Mouse (Mus musculus): ENCODE results near the gene Git2. TPM values are rescaled to one million over a fixed set of nuclear protein-coding genes. Genes with fewer than 3 reads are reported as not detected.

Git2 gene
- total RNA-seq (2021): 10 to 100 TPM; 17.3 to 20.1 TPM
- long read RNA-seq, experiment 1, partial matches to known transcripts: 3 of 12 reads
- long read RNA-seq, experiment 1, other reads (novel, unspliced or antisense): 8 of 12 reads
- long read RNA-seq, experiment 2, full-length matches to known transcripts: 1 of 6 reads
- long read RNA-seq, experiment 2, partial matches to known transcripts: 3 of 6 reads
- long read RNA-seq, experiment 2, other reads (novel, unspliced or antisense): 2 of 6 reads

- TF ChIP-seq CTCF (IDR thresholded peaks at IDR 0.05): no peak
- Histone ChIP-seq H3K4me3 (peak within 1 kb of the TSS; percentile 99), H3K27ac (peak within 1 kb of the TSS; percentile 99)
- intact Hi-C loops (cut with DNase I): loop anchor here (2.0 kb wide), 1 partner anchor 69 kb away; the partner anchor contains the start of gene Tchp
- DNase-seq: no peak
These were observed at the start of gene Git2 for GRCm38 (mm10) chr5:114775056-114775979. Gene Git2, minus strand, starts transcription at chr5:114775517.

- no peak for DNase-seq
- Histone ChIP-seq H3K27ac (no peak overlapping the region), H3K4me3 (peak overlapping the region; percentile 2; the same call in 1 of the 2 replicates)
- TF ChIP-seq CTCF (IDR thresholded peaks at IDR 0.05): peak; percentile 81
- intact Hi-C loops (cut with DNase I): no loop called here
These were observed 48.9 kb upstream of the Git2 start for GRCm38 (mm10) chr5:114824197-114824596.

- DNase-seq: peak; percentile 70
- Histone ChIP-seq H3K4me3 (peak within 1 kb of the TSS; percentile 72), H3K27ac (peak within 1 kb of the TSS; percentile 20; the same call in 1 of the 2 replicates)
- intact Hi-C loops (cut with DNase I): no loop called here
- no peak for TF ChIP-seq CTCF (IDR thresholded peaks at IDR 0.05)
These were observed 47.7 kb upstream of the Git2 start, which contains the start of gene 1500011B03Rik for GRCm38 (mm10) chr5:114822796-114823688. Gene 1500011B03Rik, minus strand, starts transcription at chr5:114823468.

- DNase-seq: no peak
- H3K27ac ChIP-seq: no peak overlapping the region
- intact Hi-C loops (cut with DNase I): no loop called here
- H3K4me3 ChIP-seq: no peak overlapping the region
- TF ChIP-seq CTCF (IDR thresholded peaks at IDR 0.05): no peak
These were observed 42.8 kb upstream of the Git2 start for GRCm38 (mm10) chr5:114818124-114818523.

- no peak for TF ChIP-seq CTCF (IDR thresholded peaks at IDR 0.05)
- no peak overlapping the region for H3K4me3 ChIP-seq
- no peak for DNase-seq
- no peak overlapping the region for H3K27ac ChIP-seq
- intact Hi-C loops (cut with DNase I): no loop called here
These were observed 41.3 kb upstream of the Git2 start for GRCm38 (mm10) chr5:114816599-114816998.

- intact Hi-C loops (cut with DNase I): no loop called here
- no peak for TF ChIP-seq CTCF (IDR thresholded peaks at IDR 0.05)
- Histone ChIP-seq H3K27ac (peak overlapping the region; percentile 75), H3K4me3 (peak overlapping the region; percentile 88)
- DNase-seq: peak; percentile 89
These were observed 38.3 kb upstream of the Git2 start for GRCm38 (mm10) chr5:114813525-114814181.

GRCm38 (mm10) chr5:114809826-114810225 is 34.5 kb upstream of the Git2 start:
- intact Hi-C loops (cut with DNase I): loop anchor here (5.0 kb wide), 1 partner anchor 38 kb away; the partner anchor contains the start of gene Ankrd13a
- DNase-seq: no peak
- Histone ChIP-seq H3K4me3 (no peak overlapping the region), H3K27ac (no peak overlapping the region)
- TF ChIP-seq CTCF (IDR thresholded peaks at IDR 0.05): no peak

- H3K27ac ChIP-seq: no peak overlapping the region
These were observed 34.0 kb upstream of the Git2 start for GRCm38 (mm10) chr5:114809181-114809756.

GRCm38 (mm10) chr5:114808385-114808784 is 33.1 kb upstream of the Git2 start:
- DNase-seq: no peak
- Histone ChIP-seq H3K27ac (no peak overlapping the region), H3K4me3 (no peak overlapping the region)
- intact Hi-C loops (cut with DNase I): loop anchor here (5.0 kb wide), 1 partner anchor 36 kb away; the partner anchor contains the start of gene Ankrd13a
- TF ChIP-seq CTCF (IDR thresholded peaks at IDR 0.05): no peak

More at GRCm38 (mm10) chr5:114809181-114809756, 34.0 kb upstream of the Git2 start:
- H3K4me3 ChIP-seq: no peak overlapping the region
- DNase-seq: no peak
- TF ChIP-seq CTCF (IDR thresholded peaks at IDR 0.05): no peak
- intact Hi-C loops (cut with DNase I): loop anchor here (5.0 kb wide), 1 partner anchor 37 kb away; the partner anchor contains the start of gene Ankrd13a

- no peak for DNase-seq
- Histone ChIP-seq H3K27ac (no peak overlapping the region), H3K4me3 (no peak overlapping the region)
- intact Hi-C loops (cut with DNase I): loop anchor here (5.0 kb wide), 1 partner anchor 36 kb away; the partner anchor contains the start of gene Ankrd13a
- no peak for TF ChIP-seq CTCF (IDR thresholded peaks at IDR 0.05)
These were observed 32.6 kb upstream of the Git2 start for GRCm38 (mm10) chr5:114807893-114808292.

- no peak for TF ChIP-seq CTCF (IDR thresholded peaks at IDR 0.05)
- Histone ChIP-seq H3K27ac (no peak overlapping the region), H3K4me3 (no peak overlapping the region)
- DNase-seq: no peak
- intact Hi-C loops (cut with DNase I): loop anchor here (5.0 kb wide), 1 partner anchor 35 kb away; the partner anchor contains the start of gene Ankrd13a
These were observed 32.2 kb upstream of the Git2 start for GRCm38 (mm10) chr5:114807468-114807867.

Data from gastrocnemius, adult 2 months (tissue).